Mouse (Mus musculus): ENCODE data around the gene Zfp59.

GRCm38 (mm10) chr7:27859301-27860251 is 21.2 kb downstream of the Zfp59 start:
- TF ChIP-seq CTCF (IDR thresholded peaks at IDR 0.05; ENCODE audit: extremely low read depth, insufficient read depth, low read length) (no peak), POLR2A (IDR thresholded peaks at IDR 0.05; ENCODE audit: extremely low read depth, insufficient read depth, low read length) (no peak)
